Mouse (Mus musculus): ENCODE data around the gene Slfn3. TPM values are rescaled to one million over a fixed set of nuclear protein-coding genes. Genes with fewer than 3 reads are reported as not detected.

The Slfn3 gene
- total RNA-seq, 2 experiments from 2014 or later, result 0.28 to 0.37 TPM

DNA sequence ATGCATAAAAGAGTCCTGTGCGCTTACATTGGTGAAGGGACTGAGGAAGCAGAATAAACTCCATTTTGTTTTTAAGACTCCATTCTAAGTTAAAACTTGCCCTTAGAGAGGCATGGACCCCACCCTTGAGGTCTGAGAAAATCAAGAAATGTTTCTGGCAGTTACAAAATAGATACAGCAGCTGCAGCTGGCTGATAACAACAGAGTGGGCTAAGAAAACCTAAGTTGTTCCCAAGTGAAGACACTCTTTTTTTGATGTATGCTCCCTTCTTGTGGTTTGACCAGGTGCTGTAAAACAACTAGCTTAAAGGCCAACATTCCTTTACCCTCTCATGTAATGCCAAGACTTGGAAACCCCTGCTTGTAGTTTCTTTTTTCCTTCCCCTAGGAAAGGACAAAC, 71.5 kb downstream of the Slfn3 start:
- intact Hi-C loops (cut with DNase I), result loop anchor here (5.0 kb wide), 1 partner anchor 345 kb away; no protein-coding TSS in a partner anchor
- no peak for DNase-seq (ENCODE audit: low spot score in 2 of 2)

DNA sequence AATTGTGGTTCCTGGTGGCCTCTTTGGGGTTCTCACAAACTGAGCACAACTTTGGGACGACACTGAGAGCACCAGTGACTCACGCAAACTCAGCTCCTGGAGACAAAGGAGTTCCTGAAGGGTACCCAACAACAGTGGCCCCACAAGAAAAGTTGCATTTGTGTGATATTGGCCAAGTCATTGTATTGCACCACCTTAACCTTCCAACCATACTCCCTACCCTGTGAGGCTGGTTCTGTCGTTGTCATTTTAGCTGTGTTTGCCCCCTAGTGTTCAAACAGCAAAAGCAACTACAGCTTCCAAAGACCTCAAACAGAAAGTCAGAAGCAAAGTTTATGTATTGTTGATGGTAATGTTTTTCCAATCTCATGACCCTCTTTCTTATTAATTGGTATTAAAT, 72.0 kb downstream of the Slfn3 start:
- DNase-seq (ENCODE audit: low spot score in 2 of 2), result no peak
- intact Hi-C loops (cut with DNase I), result loop anchor here (5.0 kb wide), 1 partner anchor 346 kb away; no protein-coding TSS in a partner anchor

Other genes starting within 250 kb of the Slfn3 start
- gene Slfn5, start 240.0 kb upstream of the Slfn3 start, total RNA-seq (2021), result 1 to 10 TPM; 4.4 to 4.5 TPM
- under 1 TPM; 0.48 to 0.57 TPM for gene Slfn9, start 199.5 kb upstream of the Slfn3 start, total RNA-seq (2021)
- under 1 TPM; 0.50 to 0.87 TPM for gene Slfn8, start 170.5 kb upstream of the Slfn3 start, total RNA-seq (2021)
- 1 to 10 TPM; 1.3 to 1.6 TPM for gene Slfn2, start 126.2 kb upstream of the Slfn3 start, total RNA-seq (2021)
- gene Slfn1, start 74.5 kb upstream of the Slfn3 start, total RNA-seq (2021), result not detected
- gene Slfn4, start 16.1 kb upstream of the Slfn3 start, total RNA-seq (2021), result not detected
- not detected for gene Slfn14, start 95.4 kb downstream of the Slfn3 start, total RNA-seq (2021)
- gene Ap2b1, start 107.7 kb downstream of the Slfn3 start, total RNA-seq (2021), result 100 to 1,000 TPM; 291 to 311 TPM
- gene Pex12, start 111.3 kb downstream of the Slfn3 start, total RNA-seq (2021), result 10 to 100 TPM in 1 of 2 experiments, 1 to 10 TPM in 1; 9.5 to 11.6 TPM
- 100 to 1,000 TPM; 258 to 277 TPM for gene Rasl10b, start 217.8 kb downstream of the Slfn3 start, total RNA-seq (2021)
- gene Gas2l2, start 238.1 kb downstream of the Slfn3 start, total RNA-seq (2021), result under 1 TPM in 1 of 2 experiments, not detected in 1; 0.18 TPM
- not detected for gene 1700020L24Rik, start 246.3 kb downstream of the Slfn3 start, total RNA-seq (2021)

Data from left cerebral cortex, postnatal 25 days (tissue).